Mouse (Mus musculus) macrophage (primary cell): ENCODE results near the gene Erbin. TPM values are rescaled to one million over a fixed set of nuclear protein-coding genes. Genes with fewer than 3 reads are reported as not detected.

Source experiments
- H3K27ac ChIP-seq: fragments of 350-480 bp; formaldehyde crosslinking; 2 replicates; pipeline ENCODE4 v1.9.0; 2021
- H3K36me3 ChIP-seq: fragments of 350-480 bp; formaldehyde crosslinking; 2 replicates; pipeline ENCODE4 v1.9.0; 2021; ENCODE audit errors: inconsistent target
- H3K4me3 ChIP-seq: fragments of 350-480 bp; formaldehyde crosslinking; 2 replicates; pipeline ENCODE4 v1.9.0; 2021; ENCODE audit errors: inconsistent target
- H3K79me2 ChIP-seq: fragments of 350-480 bp; formaldehyde crosslinking; 2 replicates; pipeline ENCODE4 v1.9.0; 2021; ENCODE audit errors: inconsistent target
- WGBS: methylation state at CpG from one replicate; pipeline ENCODE4 v1.1.7; 2026; ENCODE audit warnings: inconsistent platforms; ENCODE audit not compliant: missing documents; 5-methylcytosine and 5-hydroxymethylcytosine counted together
- polyA plus RNA-seq: library from polyadenylated mRNA; stranded (reverse); fragments of 250-400 nt; gene quantifications from 3 replicates; pipeline ENCODE4 v1.2.4, GENCODE M21; 2018; ENCODE audit warnings: inconsistent platforms
- total RNA-seq, 78 experiments: library from RNA; depleted of rRNA; stranded (reverse); fragments of 250-400 nt; gene quantifications; 1 replicate in 9 of 78; 2 replicates in 24 of 78; 3 replicates in 43 of 78; 4 replicates in 2 of 78; pipeline ENCODE4 v1.2.4; 2018; ENCODE audit warnings: inconsistent platforms in 56 of 78

The Erbin gene
- total RNA-seq (2018; cell fraction: chromatin; rRNA removed), result 100 to 1,000 TPM; 178 to 815 (median 271) TPM
- total RNA-seq (2018; cell fraction: cytosol; rRNA removed), result 100 to 1,000 TPM in 19 of 26 experiments, 10 to 100 TPM in 7; 87.0 to 232 (median 134) TPM
- total RNA-seq (2018; cell fraction: nucleus; rRNA removed), result 100 to 1,000 TPM; 136 to 569 (median 225) TPM
- 72.4 to 82.3 TPM (median 80.6 TPM) in 3 replicates for polyA plus RNA-seq

- WGBS, result 0% methylated on average over 31 of the region's 93 CpGs
- Histone ChIP-seq H3K27ac (peak within 1 kb of the TSS; percentile 98), H3K36me3 (no peaks in the 10 kb centered on the region), H3K79me2 (peaks cover 50% of the 10 kb centered on the region), H3K4me3 (peak within 1 kb of the TSS; percentile 82)
Measured at GRCm38 (mm10) chr13:103920261-103920932, at the start of gene Erbin. Gene Erbin, minus strand, starts transcription at chr13:103920514.

GRCm38 (mm10) chr13:103969912-103970311, 49.6 kb upstream of the Erbin start:
- Histone ChIP-seq H3K36me3 (no peaks in the 10 kb centered on the region), H3K27ac (no peak overlapping the region), H3K79me2 (no peaks in the 10 kb centered on the region), H3K4me3 (no peak overlapping the region)
- WGBS, result 95% methylated on average over 6 of the region's 6 CpGs

DNA sequence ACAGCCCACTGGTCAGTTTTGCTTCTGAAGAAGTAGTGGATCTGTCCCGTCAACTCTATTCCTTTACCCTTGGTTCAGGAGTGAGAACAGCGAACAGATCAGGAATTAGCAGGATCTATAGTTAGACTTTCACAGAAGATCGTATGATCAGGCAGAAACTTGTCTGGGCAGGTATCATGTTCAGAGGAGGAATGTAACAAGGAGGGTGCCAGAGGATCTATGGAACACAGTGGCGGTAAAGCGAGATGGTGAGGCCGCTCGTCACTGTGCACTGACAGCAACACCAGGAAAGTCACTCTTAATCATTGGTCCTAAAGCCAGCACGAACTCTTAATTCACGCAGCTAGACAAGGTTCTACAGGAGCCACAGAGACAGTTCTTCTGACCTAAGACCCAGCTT, 47.7 kb upstream of the Erbin start:
- H3K36me3 ChIP-seq, result no peaks in the 10 kb centered on the region
- no peak overlapping the region for H3K4me3 ChIP-seq
- H3K79me2 ChIP-seq, result no peaks in the 10 kb centered on the region
- H3K27ac ChIP-seq, result no peak overlapping the region
- 96% methylated on average over 9 of the region's 9 CpGs for WGBS

DNA sequence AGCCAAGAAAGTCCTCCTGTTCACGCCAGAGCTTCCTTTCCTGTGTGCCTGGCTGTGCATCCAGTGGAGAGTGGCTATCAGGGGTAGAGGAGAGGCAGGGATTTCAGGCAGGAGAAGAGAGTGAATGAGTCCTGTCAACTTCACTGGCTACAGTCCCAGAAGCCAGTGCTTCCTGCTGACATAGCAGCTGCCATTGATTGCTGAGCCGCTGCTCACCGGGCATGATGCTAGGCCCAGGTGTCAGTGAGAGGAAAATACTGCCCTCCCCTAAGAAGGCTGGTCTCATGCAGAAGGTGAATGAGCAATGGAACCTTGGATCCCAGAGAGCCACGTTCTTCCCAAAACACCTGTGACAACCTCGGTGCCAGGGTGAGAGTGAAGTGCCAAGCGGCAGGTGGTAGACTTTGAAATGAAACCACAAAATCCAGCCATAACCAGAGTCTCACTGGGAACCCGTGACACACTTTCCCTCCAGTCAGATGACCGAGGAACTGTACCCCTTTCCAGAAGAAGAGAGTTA, 46.4 kb upstream of the Erbin start:
- Histone ChIP-seq H3K27ac (no peak overlapping the region), H3K4me3 (no peak overlapping the region)
- WGBS, result 95% methylated on average over 8 of the region's 8 CpGs

GRCm38 (mm10) chr13:103965187-103965586, 44.9 kb upstream of the Erbin start:
- WGBS, result 75% methylated on average over 1 of the region's 2 CpGs
- H3K79me2 ChIP-seq, result no peaks in the 10 kb centered on the region
- no peak overlapping the region for H3K4me3 ChIP-seq
- H3K27ac ChIP-seq, result no peak overlapping the region
- no peaks in the 10 kb centered on the region for H3K36me3 ChIP-seq

More for the DNA sequence above, 46.4 kb upstream of the Erbin start:
- H3K36me3 ChIP-seq, result no peaks in the 10 kb centered on the region
- H3K79me2 ChIP-seq, result no peaks in the 10 kb centered on the region

- no peaks in the 10 kb centered on the region for H3K36me3 ChIP-seq
- WGBS, result 78% methylated on average over 2 of the region's 2 CpGs
- no peak overlapping the region for H3K27ac ChIP-seq
- no peaks in the 10 kb centered on the region for H3K79me2 ChIP-seq
- no peak overlapping the region for H3K4me3 ChIP-seq
Measured at GRCm38 (mm10) chr13:103963094-103963493, 42.8 kb upstream of the Erbin start.

- Histone ChIP-seq H3K79me2 (no peaks in the 10 kb centered on the region), H3K27ac (no peak overlapping the region), H3K4me3 (no peak overlapping the region), H3K36me3 (no peaks in the 10 kb centered on the region)
- 90% methylated on average over 5 of the region's 5 CpGs for WGBS
Measured at GRCm38 (mm10) chr13:103959841-103960240, 39.5 kb upstream of the Erbin start.

DNA sequence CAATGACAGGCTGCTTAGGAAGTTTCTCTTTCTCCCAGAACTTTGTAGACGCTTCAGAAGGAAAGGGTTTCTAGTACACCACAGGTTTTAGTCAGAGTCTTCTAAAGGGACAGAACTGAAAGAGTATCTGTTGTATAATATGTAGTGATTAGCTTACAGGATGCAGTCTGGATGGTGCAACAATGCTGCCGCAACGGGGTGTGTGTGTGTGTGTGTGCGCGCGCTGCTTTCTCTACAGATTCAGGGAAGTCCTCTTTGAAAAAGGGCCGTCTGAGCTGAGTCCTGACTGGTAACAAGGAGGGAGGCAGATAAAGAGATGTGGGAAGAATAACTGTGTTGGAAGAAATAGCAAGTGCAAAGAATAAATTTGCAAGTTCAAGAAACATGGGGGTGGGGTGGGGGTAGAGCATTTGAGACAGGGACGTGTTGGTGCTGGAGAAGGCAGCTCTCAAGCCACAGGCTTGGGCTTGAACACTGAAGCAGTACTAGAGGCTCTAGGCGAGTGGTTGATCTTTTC, 38.4 kb upstream of the Erbin start:
- Histone ChIP-seq H3K79me2 (no peaks in the 10 kb centered on the region), H3K4me3 (no peak overlapping the region), H3K27ac (no peak overlapping the region), H3K36me3 (no peaks in the 10 kb centered on the region)
- WGBS, result 32% methylated on average over 7 of the region's 9 CpGs

DNA sequence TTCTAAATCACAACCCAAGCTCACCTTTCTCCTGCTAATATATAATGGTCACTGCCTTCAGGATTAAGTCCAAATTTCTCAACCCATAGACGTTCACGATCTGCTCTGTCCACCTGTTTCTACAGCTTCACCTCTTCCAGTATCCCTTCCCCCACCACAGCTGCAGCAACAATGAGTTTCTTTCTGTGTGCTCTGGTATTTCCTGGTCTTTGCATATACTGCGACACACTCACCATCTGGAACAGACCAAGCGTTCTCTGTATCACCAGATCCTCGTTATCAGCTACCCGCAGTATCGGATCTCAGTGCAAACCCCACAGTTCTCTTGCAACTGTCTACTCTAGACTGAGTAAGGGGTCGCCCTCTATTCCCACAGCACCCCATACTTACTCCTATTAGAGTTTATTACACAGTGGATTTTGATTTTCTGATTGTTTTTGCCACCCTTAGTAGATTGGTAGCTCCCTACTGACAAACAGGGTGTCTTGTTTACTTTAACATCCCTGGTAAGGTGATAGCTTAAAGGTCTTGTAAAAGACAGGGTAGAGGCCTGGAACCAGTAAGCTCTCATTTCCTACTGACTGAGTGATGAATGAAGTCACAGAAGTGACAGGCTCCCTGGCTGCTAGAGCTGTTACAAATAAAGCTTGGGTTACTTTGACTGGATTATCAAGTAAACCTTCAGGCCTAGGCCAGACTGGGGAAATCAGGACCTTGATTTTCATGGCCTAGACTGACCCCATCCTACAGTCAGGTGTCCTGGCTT, 37.0 kb upstream of the Erbin start:
- H3K4me3 ChIP-seq, result no peak overlapping the region
- H3K27ac ChIP-seq, result no peak overlapping the region
- 70% methylated on average over 8 of the region's 8 CpGs for WGBS
- H3K36me3 ChIP-seq, result no peaks in the 10 kb centered on the region
- H3K79me2 ChIP-seq, result no peaks in the 10 kb centered on the region

GRCm38 (mm10) chr13:103955652-103956051, 35.3 kb upstream of the Erbin start:
- Histone ChIP-seq H3K79me2 (no peaks in the 10 kb centered on the region), H3K27ac (no peak overlapping the region), H3K36me3 (no peaks in the 10 kb centered on the region), H3K4me3 (no peak overlapping the region)
- 19% methylated on average over 2 of the region's 2 CpGs for WGBS

- Histone ChIP-seq H3K79me2 (no peaks in the 10 kb centered on the region), H3K4me3 (no peak overlapping the region), H3K27ac (no peak overlapping the region), H3K36me3 (no peaks in the 10 kb centered on the region)
- 93% methylated on average over 7 of the region's 7 CpGs for WGBS
Measured at GRCm38 (mm10) chr13:103951393-103951792, 31.1 kb upstream of the Erbin start.

- no peak overlapping the region for H3K27ac ChIP-seq
- 79% methylated on average over 2 of the region's 2 CpGs for WGBS
- no peak overlapping the region for H3K4me3 ChIP-seq
- no peaks in the 10 kb centered on the region for H3K36me3 ChIP-seq
- no peaks in the 10 kb centered on the region for H3K79me2 ChIP-seq
Measured at GRCm38 (mm10) chr13:103940796-103941195, 20.5 kb upstream of the Erbin start.

GRCm38 (mm10) chr13:103924586-103924985, 4.3 kb upstream of the Erbin start:
- peaks cover 8% of the 10 kb centered on the region; the same call in 1 of the 2 replicates for H3K79me2 ChIP-seq
- H3K36me3 ChIP-seq, result no peaks in the 10 kb centered on the region
- H3K4me3 ChIP-seq, result no peak overlapping the region
- H3K27ac ChIP-seq, result no peak overlapping the region
- WGBS, result 89% methylated on average over 6 of the region's 6 CpGs

DNA sequence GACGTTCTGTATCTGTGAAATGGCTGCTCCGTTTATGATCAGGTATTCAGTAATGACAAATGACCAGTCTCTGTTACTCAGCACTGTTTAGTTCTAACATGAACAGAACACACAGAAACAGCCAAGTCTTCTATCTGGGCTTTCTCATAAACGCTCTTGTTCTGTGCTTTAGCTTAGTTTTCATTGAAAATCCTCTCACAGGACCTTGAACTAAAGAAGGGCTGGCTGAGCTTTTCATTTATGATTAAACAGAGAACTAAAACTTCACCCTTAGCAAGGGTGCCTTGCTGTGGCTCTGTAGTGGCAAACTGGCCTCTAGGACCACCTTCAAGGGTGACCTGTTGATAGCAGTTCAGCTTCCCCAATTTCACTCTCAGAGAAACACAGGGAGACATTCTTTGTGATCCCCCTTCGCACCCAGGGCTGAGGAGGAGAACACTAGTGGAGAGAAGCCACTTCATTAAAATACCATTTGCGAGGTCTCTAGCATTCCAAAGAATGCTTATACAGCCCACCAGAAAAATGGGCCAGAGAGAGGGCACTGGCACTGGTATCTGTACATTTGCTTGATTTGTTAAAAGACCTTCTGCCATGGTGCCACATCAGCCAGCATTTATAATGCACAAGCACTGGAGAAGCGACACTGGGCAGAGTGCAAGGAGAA, 3.2 kb upstream of the Erbin start:
- H3K79me2 ChIP-seq, result peaks cover 19% of the 10 kb centered on the region
- H3K27ac ChIP-seq, result peak overlapping the region; percentile 62
- no peaks in the 10 kb centered on the region for H3K36me3 ChIP-seq
- H3K4me3 ChIP-seq, result no peak overlapping the region
- WGBS, result 90% methylated on average over 6 of the region's 6 CpGs
